Comparison of ENCODE assay signal across 8 mouse cellular contexts in the genomic region with DNA sequence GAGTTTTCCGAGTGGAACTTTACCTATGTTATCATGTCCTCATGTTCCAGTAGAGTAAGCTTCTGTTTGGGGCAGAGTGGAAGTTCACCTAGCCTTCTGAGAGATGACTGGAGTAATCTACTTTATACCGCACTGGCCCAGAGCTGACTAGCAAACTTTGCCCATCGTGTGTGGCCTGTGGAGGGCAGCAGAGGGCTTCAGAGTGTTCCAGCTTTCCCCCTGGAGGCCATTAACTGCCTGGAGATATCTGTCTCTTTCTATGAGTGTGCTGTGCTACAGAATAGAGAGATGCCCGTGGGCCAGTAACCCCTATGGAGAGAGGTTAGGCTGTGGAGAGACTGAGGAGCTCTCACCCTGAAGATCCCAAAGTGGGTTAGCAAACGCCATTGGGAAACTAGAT.
A peak's percentile ranks its signal among the peaks of the same experiment; 100 is the strongest.
DNase-seq lines count a peak whose midpoint lies in the region; ATAC-seq and TF ChIP-seq lines count a peak whose summit lies in the region.

No protein-coding gene starts in this region.

- no peaks in the 10 kb centered on the region for H3K4me1 ChIP-seq in hindbrain, embryonic 11.5 days (replicated peaks; ENCODE audit: control insufficient read depth, insufficient read depth, low read length)
- H3K4me1 ChIP-seq in hindbrain, embryonic 13.5 days (replicated peaks): peaks cover 15% of the 10 kb centered on the region; the same call in 1 of the 2 replicates
- peaks cover 10% of the 10 kb centered on the region; the same call in 1 of the 2 replicates for H3K4me1 ChIP-seq in forebrain, embryonic 14.5 days (ENCODE audit: control insufficient read depth, insufficient read depth, low read length)
- H3K4me1 ChIP-seq in kidney, embryonic 16.5 days (ENCODE audit: insufficient read depth, low read length): no peaks in the 10 kb centered on the region; the same call in 1 of the 2 replicates
- H3K4me1 ChIP-seq in liver, adult 2 months (ENCODE audit: control insufficient read depth, insufficient read depth, low read length): peaks cover 13% of the 10 kb centered on the region; the same call in 1 of the 2 replicates

- no peaks in the 10 kb centered on the region for H3K27me3 ChIP-seq in hindbrain, embryonic 11.5 days (ENCODE audit: control insufficient read depth, insufficient read depth, low read length)
- H3K27me3 ChIP-seq in hindbrain, embryonic 13.5 days: no peaks in the 10 kb centered on the region
- H3K27me3 ChIP-seq in forebrain, embryonic 14.5 days (replicated peaks; ENCODE audit: control insufficient read depth, insufficient read depth, low read length): no peaks in the 10 kb centered on the region
- no peaks in the 10 kb centered on the region for H3K27me3 ChIP-seq in kidney, embryonic 16.5 days (ENCODE audit: insufficient read depth, low read length)
- H3K27me3 ChIP-seq in liver, adult 2 months (ENCODE audit: control insufficient read depth, insufficient read depth, low read length): no peaks in the 10 kb centered on the region

- H3K27ac ChIP-seq in hindbrain, embryonic 11.5 days (ENCODE audit: low read depth, low read length): no peak overlapping the region
- no peak overlapping the region for H3K27ac ChIP-seq in hindbrain, embryonic 13.5 days
- no peak overlapping the region for H3K27ac ChIP-seq in forebrain, embryonic 14.5 days (ENCODE audit: low read depth, low read length)
- no peak overlapping the region for H3K27ac ChIP-seq in kidney, embryonic 16.5 days (ENCODE audit: low read length)
- no peak overlapping the region for H3K27ac ChIP-seq in liver, adult 2 months (replicated peaks; ENCODE audit: insufficient read depth, low read depth, low read length)

- WGBS in hindbrain, embryonic 11.5 days: 38% methylated on average over 5 of the region's 5 CpGs
- 48% methylated on average over 5 of the region's 5 CpGs for WGBS in hindbrain, embryonic 13.5 days
- 44% methylated on average over 5 of the region's 5 CpGs for WGBS in forebrain, embryonic 14.5 days
- WGBS in kidney, embryonic 16.5 days: 44% methylated on average over 5 of the region's 5 CpGs
- WGBS in liver, adult 2 months: 33% methylated on average over 5 of the region's 5 CpGs

- no peaks in the 10 kb centered on the region for H3K79me2 ChIP-seq in liver, adult 2 months (ENCODE audit: control insufficient read depth, insufficient read depth, low read length)

- H3K4me2 ChIP-seq in hindbrain, embryonic 11.5 days (replicated peaks; ENCODE audit: low read depth, low read length): no peak overlapping the region
- no peak overlapping the region for H3K4me2 ChIP-seq in hindbrain, embryonic 13.5 days
- H3K4me2 ChIP-seq in forebrain, embryonic 14.5 days (ENCODE audit: low read length): no peak overlapping the region
- H3K4me2 ChIP-seq in kidney, embryonic 16.5 days (replicated peaks; ENCODE audit: low read depth, low read length): no peak overlapping the region

- H3K4me3 ChIP-seq in hindbrain, embryonic 11.5 days (ENCODE audit: low read depth, low read length): no peak overlapping the region
- no peak overlapping the region for H3K4me3 ChIP-seq in hindbrain, embryonic 13.5 days
- H3K4me3 ChIP-seq in forebrain, embryonic 14.5 days (ENCODE audit: low read depth, low read length): no peak overlapping the region
- no peak overlapping the region for H3K4me3 ChIP-seq in kidney, embryonic 16.5 days (ENCODE audit: low read length)
- H3K4me3 ChIP-seq in liver, adult 2 months (ENCODE audit: insufficient read depth, low read depth, low read length): no peak overlapping the region

- ATAC-seq in hindbrain, embryonic 11.5 days (ENCODE audit: low FRiP score): peak; percentile 40; the same call in 1 of the 2 replicates
- no peak for ATAC-seq in hindbrain, embryonic 13.5 days (ENCODE audit: low FRiP score)
- 0 out of 2 replicates have a peak, but pooled peaks have one; percentile 21 for ATAC-seq in forebrain, embryonic 14.5 days
- ATAC-seq in kidney, embryonic 16.5 days (ENCODE audit: low FRiP score, low TSS enrichment): peak; percentile 67; the same call in 1 of the 2 replicates

- no peaks in the 10 kb centered on the region for H3K36me3 ChIP-seq in hindbrain, embryonic 11.5 days (ENCODE audit: control insufficient read depth, insufficient read depth, low read length)
- no peaks in the 10 kb centered on the region for H3K36me3 ChIP-seq in hindbrain, embryonic 13.5 days
- H3K36me3 ChIP-seq in forebrain, embryonic 14.5 days (ENCODE audit: control insufficient read depth, insufficient read depth, low read length): no peaks in the 10 kb centered on the region
- H3K36me3 ChIP-seq in kidney, embryonic 16.5 days (ENCODE audit: insufficient read depth, low read length): no peaks in the 10 kb centered on the region
- no peaks in the 10 kb centered on the region for H3K36me3 ChIP-seq in liver, adult 2 months (ENCODE audit: control insufficient read depth, insufficient read depth, low read length)

- peak; percentile 98 for TF ChIP-seq CTCF in liver, adult 2 months (IDR thresholded peaks at IDR 0.05; ENCODE audit: low read depth, low read length)

- H3K9ac ChIP-seq in hindbrain, embryonic 11.5 days (ENCODE audit: low read depth, low read length): no peak overlapping the region
- no peak overlapping the region for H3K9ac ChIP-seq in hindbrain, embryonic 13.5 days
- H3K9ac ChIP-seq in forebrain, embryonic 14.5 days (ENCODE audit: low read length): no peak overlapping the region
- H3K9ac ChIP-seq in kidney, embryonic 16.5 days (replicated peaks; ENCODE audit: low read length): no peak overlapping the region
- no peak overlapping the region for H3K9ac ChIP-seq in liver, adult 2 months (ENCODE audit: low read depth, low read length)

- TF ChIP-seq POLR2A in liver, adult 2 months (IDR thresholded peaks at IDR 0.05; ENCODE audit: extremely low read depth, insufficient read depth, low read length): no peak

- DNase-seq in hindbrain, embryonic 11.5 days (ENCODE audit: low spot score): peak; percentile 67
- DNase-seq in adrenal gland, postnatal 25 days: peak; percentile 59
- DNase-seq in forebrain, embryonic 14.5 days (ENCODE audit: low spot score): peak; percentile 54
- DNase-seq in liver, adult 2 months (ENCODE audit: extremely low read depth, low read depth, low spot score): peak; percentile 64
- peak; percentile 6 for DNase-seq in retina, adult 2 months (ENCODE audit: low read depth, low spot score)
- peak; percentile 54 for DNase-seq in urinary bladder, postnatal 14 days (ENCODE audit: low spot score)

- no peaks in the 10 kb centered on the region for H3K9me3 ChIP-seq in hindbrain, embryonic 11.5 days (ENCODE audit: control insufficient read depth, low read length)
- no peaks in the 10 kb centered on the region for H3K9me3 ChIP-seq in hindbrain, embryonic 13.5 days
- H3K9me3 ChIP-seq in forebrain, embryonic 14.5 days (replicated peaks; ENCODE audit: control insufficient read depth, low read length): no peaks in the 10 kb centered on the region
- H3K9me3 ChIP-seq in kidney, embryonic 16.5 days (ENCODE audit: low read length): no peaks in the 10 kb centered on the region

Comparison
In these comparisons a context has a peak if more than half of its experiments do, and no peak if none do; other contexts are left out.
1. DNase-seq: peak in every context shown above with its lines; median percentile 67 in hindbrain, embryonic 11.5 days; 64 in liver, adult 2 months; 59 in adrenal gland, postnatal 25 days; 54 in forebrain, embryonic 14.5 days; 54 in urinary bladder, postnatal 14 days; 6 in retina, adult 2 months.